Mouse (Mus musculus) ES-Bruce4 (cell line): ENCODE measurements around the gene Ninl.

Experiments used
- EP300 ChIP-seq: IDR thresholded peaks from 2 replicates; pipeline ENCODE4 v1.6.1; 2011; ENCODE audit warnings: low read depth, low read length; ENCODE audit not compliant: insufficient read depth
- POLR2A ChIP-seq: IDR thresholded peaks from one replicate; pipeline ENCODE4 v1.8.1; 2011; ENCODE audit warnings: low read length; ENCODE audit not compliant: insufficient read depth

- TF ChIP-seq EP300 (no peak), POLR2A (no peak)
These were observed 88.0 kb downstream of the Ninl start for GRCm38 (mm10) chr2:150951201-150951600.
